Mouse (Mus musculus) spleen, adult 2 months (tissue): ENCODE measurements around the gene Olfr312. TPM values are rescaled to one million over a fixed set of nuclear protein-coding genes. Genes with fewer than 3 reads are reported as not detected.
"Not testable (repeated sequence)": the region's sequence is repeated elsewhere in the genome, so short reads cannot be mapped to it uniquely, and the experiment has no call there.

Experiments used
- DNase-seq, 2 experiments: peaks; one replicate each; pipeline versions ENCODE4 v3.0.0 to v3.0.0-alpha.2; 2012 to 2021; ENCODE audit warnings: low spot score in 2 of 2, low read depth in 1 of 2
- H3K27ac ChIP-seq: fragments of 200-500 bp; 2 replicates; pipeline ENCODE4 v1.5.1; 2012; ENCODE audit warnings: low read length, inconsistent platforms; ENCODE audit not compliant: insufficient read depth
- H3K27me3 ChIP-seq: fragments of 200-500 bp; 2 replicates; pipeline ENCODE4 v1.6.1; 2012; ENCODE audit warnings: mild to moderate bottlenecking, moderate library complexity, low read length, inconsistent platforms; ENCODE audit not compliant: control insufficient read depth, insufficient read depth
- H3K36me3 ChIP-seq: fragments of 200-500 bp; 2 replicates; pipeline ENCODE4 v1.6.1; 2012; ENCODE audit warnings: mild to moderate bottlenecking, low read length, inconsistent platforms; ENCODE audit not compliant: control insufficient read depth, insufficient read depth
- H3K4me1 ChIP-seq: fragments of 200-500 bp; 2 replicates; pipeline ENCODE4 v1.6.1; 2011; ENCODE audit warnings: inconsistent platforms; ENCODE audit not compliant: control insufficient read depth, insufficient read depth, insufficient read length
- H3K4me3 ChIP-seq: fragments of 200-500 bp; 2 replicates; pipeline ENCODE4 v1.5.1; 2011; ENCODE audit warnings: mild to moderate bottlenecking, inconsistent platforms; ENCODE audit not compliant: insufficient read depth, insufficient read length; ENCODE audit errors: extremely low read depth
- CTCF ChIP-seq: fragments of 200-500 bp; IDR thresholded peaks from 2 replicates; pipeline ENCODE4 v1.5.1; 2011; ENCODE audit warnings: mild to moderate bottlenecking, inconsistent platforms; ENCODE audit not compliant: insufficient read depth, insufficient read length, insufficient replicate concordance; ENCODE audit errors: extremely low read depth
- POLR2A ChIP-seq: fragments of 200-500 bp; IDR thresholded peaks from 2 replicates; pipeline ENCODE4 v1.6.1; 2011; ENCODE audit warnings: low read depth, low read length, inconsistent platforms
- WGBS: fragments of 180-500 bp; shearing (Covaris S2); methylation state at CpG from one replicate; pipeline ENCODE4 v1.1.7; 2018; 5-methylcytosine and 5-hydroxymethylcytosine counted together
- polyA plus RNA-seq: library from polyadenylated mRNA; depleted of rRNA; stranded (reverse); fragments of >200 nt; gene quantifications from 2 replicates; pipeline ENCODE4 v1.2.3, GENCODE M21; 2012

The Olfr312 gene
- polyA plus RNA-seq, 1 experiment: not detected

DNA sequence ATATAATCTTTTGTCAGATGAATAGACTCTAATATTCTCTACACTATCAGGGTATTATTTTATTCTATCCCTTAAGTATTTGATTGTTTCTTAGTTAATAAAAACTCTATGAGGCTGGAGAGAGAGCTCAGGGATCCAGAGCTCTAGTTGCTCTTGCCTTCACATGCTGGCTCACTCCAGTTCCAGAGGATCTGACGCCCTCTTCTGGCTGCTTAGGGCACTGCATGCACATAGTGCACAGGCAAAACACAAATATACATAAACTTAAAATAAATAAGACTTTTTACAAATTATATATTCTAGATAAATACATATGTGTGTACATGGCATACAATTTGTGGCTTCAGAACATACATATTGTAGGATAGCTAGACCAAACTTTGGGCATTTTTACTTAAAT is 17.0 kb upstream of the Olfr312 start:
- WGBS: 5% methylated on average over 1 of the region's 1 CpGs
- no peak for TF ChIP-seq POLR2A
- no peak for TF ChIP-seq CTCF

DNA sequence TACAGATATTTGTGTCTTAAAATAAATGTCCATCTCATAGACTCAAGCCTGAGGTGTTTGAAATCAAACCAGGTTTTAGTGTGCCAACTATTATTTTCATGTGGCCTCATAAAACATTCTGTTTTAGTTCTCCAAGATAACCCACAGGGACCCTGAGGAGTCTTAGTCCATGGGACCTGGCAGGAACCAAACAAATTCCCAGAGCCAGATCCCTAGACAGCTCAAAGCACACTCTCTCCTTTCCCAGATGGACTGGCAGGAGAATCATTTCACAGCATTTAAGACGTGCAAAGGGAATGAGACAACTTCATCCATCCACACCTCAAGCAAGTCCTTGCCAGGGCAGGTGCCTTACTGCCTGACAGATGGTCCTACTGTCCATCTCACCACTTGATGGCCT is 14.3 kb upstream of the Olfr312 start, which contains the start of gene Olfr313:
Gene Olfr313, plus strand, starts transcription at position 301 of the 400 bp plus-strand sequence.
- not testable (repeated sequence) for H3K4me1 ChIP-seq, H3K27me3 ChIP-seq, H3K36me3 ChIP-seq, DNase-seq, H3K4me3 ChIP-seq, H3K27ac ChIP-seq
- 64% methylated on average over 1 of the region's 1 CpGs for WGBS

More for the DNA sequence above, 17.0 kb upstream of the Olfr312 start:
- Histone ChIP-seq H3K27ac (no peak overlapping the region), H3K4me1 (no peaks in the 10 kb centered on the region), H3K27me3 (no peaks in the 10 kb centered on the region), H3K4me3 (no peak overlapping the region), H3K36me3 (no peaks in the 10 kb centered on the region)
- DNase-seq: no peak

DNA sequence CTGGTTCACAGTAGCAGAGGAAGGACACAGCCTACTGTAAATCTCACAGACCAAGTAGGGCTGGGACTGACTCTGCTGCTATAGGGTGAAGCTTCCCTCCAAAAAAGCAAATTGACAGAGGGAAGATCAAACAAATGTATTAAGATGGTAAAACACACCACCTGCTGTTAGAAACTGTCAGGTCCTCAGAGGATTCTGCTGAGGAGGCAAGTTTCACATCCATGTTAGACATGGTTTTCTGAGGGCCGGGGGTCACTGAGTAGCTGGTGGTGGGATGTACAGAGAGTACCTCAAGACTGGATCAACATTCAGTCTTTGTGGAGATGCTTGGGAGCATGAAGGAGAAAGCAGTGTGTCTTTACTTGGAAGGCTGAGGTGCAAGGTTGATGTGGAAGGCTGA is 13.4 kb upstream of the Olfr312 start:
- no peaks in the 10 kb centered on the region for H3K27me3 ChIP-seq
- no peak overlapping the region for H3K27ac ChIP-seq
- H3K4me3 ChIP-seq: no peak overlapping the region
- 80% methylated on average over 1 of the region's 1 CpGs for WGBS
- TF ChIP-seq POLR2A (no peak), CTCF (no peak)
- no peak for DNase-seq
- H3K36me3 ChIP-seq: no peaks in the 10 kb centered on the region
- no peaks in the 10 kb centered on the region for H3K4me1 ChIP-seq

DNA sequence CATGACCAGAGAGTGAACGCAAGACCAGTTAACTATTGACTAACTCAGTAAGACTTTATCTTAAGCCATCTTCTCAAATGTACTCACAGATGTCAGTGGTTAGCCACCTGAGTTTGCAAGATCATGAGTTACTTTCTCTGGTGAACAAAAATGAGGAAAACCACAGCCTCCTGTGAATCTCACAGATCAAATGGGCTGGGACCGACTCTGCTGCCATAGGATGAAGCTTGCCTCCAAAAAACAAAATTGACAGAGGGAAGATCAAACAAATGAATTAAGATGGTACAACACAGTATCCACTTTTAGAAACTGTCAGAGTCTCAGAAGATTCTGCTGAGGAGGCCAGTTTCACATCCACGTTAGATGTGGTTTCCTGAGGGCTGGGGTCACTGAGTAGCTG is 727 bp downstream of the Olfr312 start:
- Histone ChIP-seq H3K36me3 (no peaks in the 10 kb centered on the region), H3K27me3 (no peaks in the 10 kb centered on the region), H3K27ac (no peak overlapping the region), H3K4me1 (no peaks in the 10 kb centered on the region), H3K4me3 (no peak overlapping the region)
- no peak for TF ChIP-seq CTCF
- TF ChIP-seq POLR2A: no peak
- DNase-seq: no peak
- 30% methylated on average over 3 of the region's 3 CpGs for WGBS

GRCm38 (mm10) chr11:58832541-58832940 is 3.5 kb downstream of the Olfr312 start:
- H3K27ac ChIP-seq, H3K4me1 ChIP-seq, DNase-seq, H3K36me3 ChIP-seq, H3K4me3 ChIP-seq, H3K27me3 ChIP-seq: not testable (repeated sequence)
- 62% methylated on average over 3 of the region's 3 CpGs for WGBS

- H3K27ac ChIP-seq, H3K4me1 ChIP-seq, H3K4me3 ChIP-seq, H3K27me3 ChIP-seq, H3K36me3 ChIP-seq, DNase-seq: not testable (repeated sequence)
Measured at GRCm38 (mm10) chr11:58838951-58839350, 9.9 kb downstream of the Olfr312 start, which contains the start of gene Olfr311. Gene Olfr311 (plus strand): TSS chr11:58839251.

GRCm38 (mm10) chr11:58846919-58847461 is 18.0 kb downstream of the Olfr312 start, which contains the start of gene Gm12258:
Gene Gm12258 (plus strand): TSS chr11:58847158.
- H3K27ac ChIP-seq: peak within 1 kb of the TSS; percentile 46; the same call in 1 of the 2 replicates
- H3K27me3 ChIP-seq: no peaks in the 10 kb centered on the region
- DNase-seq: peak; percentile 77 to 99
- peak; percentile 13; the same call in 1 of the 2 replicates for TF ChIP-seq POLR2A
- no peak for TF ChIP-seq CTCF
- peak within 1 kb of the TSS; percentile 72 for H3K4me3 ChIP-seq
- WGBS: under 1% methylated on average over 24 of the region's 24 CpGs
- H3K36me3 ChIP-seq: peaks cover 4% of the 10 kb centered on the region; the same call in 1 of the 2 replicates
- H3K4me1 ChIP-seq: no peaks in the 10 kb centered on the region; the same call in none of the 2 replicates
